Mouse (Mus musculus): Measurements from ENCODE around the gene Sbk1.
"Not testable (repeated sequence)": the region's sequence is repeated elsewhere in the genome, so short reads cannot be mapped to it uniquely, and the experiment has no call there.

Sbk1 gene

GRCm38 (mm10) chr7:126265949-126266348 is 6.5 kb upstream of the Sbk1 start:
- DNase-seq = peak; percentile 79

- DNase-seq = no peak
Observed at GRCm38 (mm10) chr7:126266372-126266870, 6.0 kb upstream of the Sbk1 start.

GRCm38 (mm10) chr7:126267606-126268005 is 4.8 kb upstream of the Sbk1 start:
- DNase-seq = no peak

- no peak for DNase-seq
Observed at GRCm38 (mm10) chr7:126272770-126273311, 422 bp downstream of the Sbk1 start.

- DNase-seq = no peak
Observed at GRCm38 (mm10) chr7:126273351-126274042, 1.1 kb downstream of the Sbk1 start.

- DNase-seq = no peak
Observed at GRCm38 (mm10) chr7:126274137-126274536, 1.7 kb downstream of the Sbk1 start.

GRCm38 (mm10) chr7:126274626-126275025 is 2.2 kb downstream of the Sbk1 start:
- no peak for DNase-seq

GRCm38 (mm10) chr7:126275711-126276110 is 3.3 kb downstream of the Sbk1 start:
- no peak for DNase-seq

- no peak for DNase-seq
Observed at GRCm38 (mm10) chr7:126276297-126276696, 3.9 kb downstream of the Sbk1 start.

GRCm38 (mm10) chr7:126277536-126278295 is 5.3 kb downstream of the Sbk1 start:
- no peak for DNase-seq

- no peak for DNase-seq
Observed at GRCm38 (mm10) chr7:126278799-126279198, 6.4 kb downstream of the Sbk1 start.

GRCm38 (mm10) chr7:126279774-126280482 is 7.5 kb downstream of the Sbk1 start:
- no peak for DNase-seq

GRCm38 (mm10) chr7:126280696-126281095 is 8.3 kb downstream of the Sbk1 start:
- peak; percentile 29 for DNase-seq

- no peak for DNase-seq
Observed at GRCm38 (mm10) chr7:126281876-126282682, 9.7 kb downstream of the Sbk1 start.

- not testable (repeated sequence) for DNase-seq
Observed at GRCm38 (mm10) chr7:126282683-126282990, 10.2 kb downstream of the Sbk1 start.

GRCm38 (mm10) chr7:126284021-126284420 is 11.6 kb downstream of the Sbk1 start:
- DNase-seq = no peak

GRCm38 (mm10) chr7:126284441-126284840 is 12.0 kb downstream of the Sbk1 start:
- DNase-seq = no peak

- DNase-seq = peak; percentile 60
Observed at GRCm38 (mm10) chr7:126284865-126285264, 12.4 kb downstream of the Sbk1 start.

GRCm38 (mm10) chr7:126285293-126286211 is 13.1 kb downstream of the Sbk1 start:
- peak; percentile 92 for DNase-seq

GRCm38 (mm10) chr7:126286311-126286710 is 13.9 kb downstream of the Sbk1 start:
- no peak for DNase-seq

- DNase-seq = peak; percentile 75
Observed at GRCm38 (mm10) chr7:126287493-126288103, 15.2 kb downstream of the Sbk1 start.
